Mouse (Mus musculus) urinary bladder, postnatal 4 days (tissue): ENCODE data around the gene Clhc1.

Experiments used
- DNase-seq, 2 experiments: peaks; one replicate each; pipeline ENCODE4 v3.0.0; 2021 to 2022; ENCODE audit warnings: low spot score in 2 of 2

Gene Clhc1

DNA sequence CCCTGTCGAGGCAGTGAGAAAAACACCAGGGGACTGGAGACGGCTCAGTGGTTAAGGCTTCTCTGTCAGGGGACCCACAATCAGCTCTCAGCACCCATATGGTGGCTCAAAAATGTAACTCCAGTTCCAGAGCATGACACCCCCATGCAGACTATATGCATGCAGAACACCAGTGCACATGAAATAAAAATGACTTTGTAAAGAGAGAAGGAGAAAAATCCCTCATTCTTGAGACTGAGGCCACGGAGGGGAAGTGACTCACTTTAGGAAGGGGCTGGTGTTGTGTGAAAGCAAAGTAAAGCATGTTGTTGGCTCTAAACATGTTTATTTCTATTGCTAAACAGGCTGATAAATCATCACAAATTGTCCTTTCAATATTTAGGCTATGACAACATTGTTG, 13.2 kb downstream of the Clhc1 start:
- no peak for DNase-seq

GRCm38 (mm10) chr11:29563406-29563805, 15.7 kb downstream of the Clhc1 start:
- DNase-seq, result no peak

DNA sequence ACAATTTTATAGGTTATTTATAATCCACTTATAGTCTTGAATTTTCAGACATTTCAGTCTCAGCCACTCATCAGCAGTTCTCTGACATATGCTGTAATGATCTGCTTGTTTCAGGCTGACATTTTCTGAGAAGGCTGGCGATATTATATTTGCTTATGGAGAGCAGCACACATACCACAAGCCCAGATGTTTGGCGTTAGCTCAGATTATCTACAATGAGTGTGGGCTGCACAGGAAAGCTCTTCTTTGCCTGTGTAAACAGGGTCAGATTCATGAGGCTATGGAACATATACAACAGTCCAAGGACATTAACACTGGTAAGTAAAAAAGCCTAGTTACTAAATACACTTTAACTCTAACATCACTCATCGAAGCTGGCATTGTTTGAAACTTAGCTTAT, 23.8 kb downstream of the Clhc1 start:
- DNase-seq, result no peak

GRCm38 (mm10) chr11:29572656-29573055, 24.9 kb downstream of the Clhc1 start:
- no peak for DNase-seq

- DNase-seq, result no peak
Measured at GRCm38 (mm10) chr11:29579610-29580009, 31.9 kb downstream of the Clhc1 start.

DNA sequence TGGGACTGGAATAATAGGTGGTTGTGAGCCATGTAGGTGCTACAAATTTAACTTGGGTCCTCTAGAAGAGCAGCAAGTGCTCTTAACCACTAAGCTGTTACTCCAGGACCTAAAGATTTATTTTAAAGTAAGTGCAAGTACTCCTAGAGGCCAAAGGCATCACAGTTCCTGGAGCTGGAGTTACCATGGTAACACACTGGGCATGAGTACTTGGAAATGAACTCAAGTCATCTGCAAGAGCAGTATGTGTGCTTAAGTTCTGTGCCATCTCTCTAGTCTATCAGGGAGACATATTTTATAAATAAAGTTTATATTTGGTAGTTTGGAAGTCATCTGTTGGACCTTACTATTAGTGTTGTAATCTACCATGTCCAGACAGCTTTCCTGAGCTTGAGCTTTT, 47.5 kb downstream of the Clhc1 start:
- DNase-seq, result no peak

GRCm38 (mm10) chr11:29597159-29597558, 49.4 kb downstream of the Clhc1 start:
- no peak for DNase-seq

GRCm38 (mm10) chr11:29599000-29599399, 51.2 kb downstream of the Clhc1 start:
- no peak for DNase-seq

- DNase-seq, result no peak
Measured at GRCm38 (mm10) chr11:29603581-29603980, 55.8 kb downstream of the Clhc1 start.

DNA sequence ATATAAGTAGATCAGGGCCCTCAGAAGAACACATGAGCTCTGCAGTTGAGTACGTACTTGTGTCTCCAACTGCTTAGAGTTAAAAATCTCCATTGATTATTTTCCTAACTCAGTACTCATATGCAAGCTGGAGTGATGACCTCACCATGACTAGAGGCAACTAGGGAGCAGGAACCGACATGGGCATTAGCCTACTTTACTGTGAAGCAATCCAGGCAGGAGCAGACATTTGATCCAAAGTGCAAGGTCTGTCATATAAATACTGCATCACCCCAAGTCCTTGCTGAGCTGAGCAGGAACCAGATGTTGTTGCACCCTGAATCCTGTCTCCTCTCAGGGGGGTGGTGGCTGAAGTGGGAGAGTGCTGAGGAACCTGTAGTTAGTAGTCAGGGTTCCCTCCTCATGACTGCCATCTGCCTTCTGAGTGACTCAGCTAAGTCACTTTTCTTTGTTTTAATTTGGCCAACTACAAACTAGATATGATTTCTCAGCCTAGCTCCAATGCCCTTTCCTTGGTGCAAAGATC, 59.8 kb downstream of the Clhc1 start:
- DNase-seq, result no peak

DNA sequence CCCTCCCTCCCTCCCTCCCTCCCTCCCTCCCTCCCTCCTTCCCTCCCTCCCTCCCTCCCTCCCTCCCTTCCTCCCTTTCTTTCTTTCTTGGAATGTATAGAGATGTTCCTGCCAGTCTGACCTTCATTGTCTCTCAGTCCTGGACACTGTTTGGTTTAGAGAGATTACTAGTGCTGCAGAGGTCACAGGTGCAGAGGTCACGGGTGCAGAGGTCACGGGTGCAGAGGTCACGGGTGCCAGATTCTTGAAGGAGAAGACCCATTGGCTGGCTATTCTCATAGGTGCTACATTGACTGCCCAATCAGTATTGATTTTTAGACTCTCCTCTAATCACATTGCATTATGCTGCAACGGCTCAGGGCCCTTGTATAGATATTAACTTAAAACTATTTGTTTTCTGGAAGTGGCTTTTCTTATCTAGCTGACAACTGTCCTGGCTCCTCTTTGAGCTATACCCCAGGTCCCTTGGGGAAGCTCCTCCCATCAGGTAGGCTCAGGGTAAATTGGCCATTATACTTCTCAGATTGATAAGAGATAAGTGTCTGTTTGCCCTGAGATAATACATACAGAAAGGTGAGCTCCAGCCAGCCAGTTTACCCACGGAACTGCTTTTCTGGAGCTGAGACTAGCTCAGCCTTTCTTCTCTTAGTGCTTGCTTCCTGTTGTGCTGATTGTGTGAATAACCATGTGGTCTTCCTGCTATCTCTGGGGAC, 62.2 kb downstream of the Clhc1 start:
- DNase-seq, result no peak

DNA sequence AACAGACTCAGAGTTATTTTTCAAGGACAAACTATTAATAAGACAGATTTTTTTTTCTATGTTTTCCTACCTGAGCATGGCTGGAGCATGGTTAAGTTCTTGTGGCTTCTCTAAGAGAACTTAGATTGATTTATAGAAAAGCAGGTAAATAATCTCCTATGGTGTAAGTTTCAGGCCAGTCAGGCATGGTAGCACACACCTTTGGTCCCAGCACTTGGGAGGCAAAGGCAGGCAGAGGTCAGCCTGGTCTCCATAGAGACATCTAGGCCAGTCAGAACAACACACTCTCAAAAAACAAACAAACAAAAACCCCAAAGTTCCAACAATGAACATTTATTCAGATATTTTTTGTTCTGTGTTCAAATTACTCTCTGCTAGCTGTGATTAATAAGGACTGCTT, 64.3 kb downstream of the Clhc1 start:
- DNase-seq, result no peak

DNA sequence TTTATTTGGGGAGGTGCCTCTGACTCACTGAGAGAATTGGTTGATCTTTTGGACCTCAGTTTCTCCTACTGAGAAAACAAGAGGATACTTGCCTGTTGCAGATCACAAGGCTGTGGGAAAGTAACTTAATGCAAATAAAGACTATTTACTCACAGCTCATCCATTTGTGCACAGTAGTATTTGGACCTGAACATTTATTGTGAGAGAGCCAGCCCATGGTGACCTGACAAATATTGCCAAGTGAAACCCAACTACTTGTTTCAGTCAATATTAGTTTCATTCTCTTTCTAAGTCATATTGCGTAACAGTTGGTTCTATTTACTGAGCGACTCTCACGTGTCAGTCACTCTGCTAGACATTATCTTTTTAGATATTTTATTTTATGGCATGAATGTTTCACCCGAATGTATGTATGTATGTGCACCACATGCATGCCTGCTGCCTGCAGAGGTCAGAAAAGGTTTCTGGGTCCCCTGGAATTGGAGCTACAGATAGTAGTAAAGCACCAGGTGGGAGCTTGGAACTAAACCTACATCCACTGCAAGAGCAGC, 65.5 kb downstream of the Clhc1 start:
- DNase-seq, result no peak

DNA sequence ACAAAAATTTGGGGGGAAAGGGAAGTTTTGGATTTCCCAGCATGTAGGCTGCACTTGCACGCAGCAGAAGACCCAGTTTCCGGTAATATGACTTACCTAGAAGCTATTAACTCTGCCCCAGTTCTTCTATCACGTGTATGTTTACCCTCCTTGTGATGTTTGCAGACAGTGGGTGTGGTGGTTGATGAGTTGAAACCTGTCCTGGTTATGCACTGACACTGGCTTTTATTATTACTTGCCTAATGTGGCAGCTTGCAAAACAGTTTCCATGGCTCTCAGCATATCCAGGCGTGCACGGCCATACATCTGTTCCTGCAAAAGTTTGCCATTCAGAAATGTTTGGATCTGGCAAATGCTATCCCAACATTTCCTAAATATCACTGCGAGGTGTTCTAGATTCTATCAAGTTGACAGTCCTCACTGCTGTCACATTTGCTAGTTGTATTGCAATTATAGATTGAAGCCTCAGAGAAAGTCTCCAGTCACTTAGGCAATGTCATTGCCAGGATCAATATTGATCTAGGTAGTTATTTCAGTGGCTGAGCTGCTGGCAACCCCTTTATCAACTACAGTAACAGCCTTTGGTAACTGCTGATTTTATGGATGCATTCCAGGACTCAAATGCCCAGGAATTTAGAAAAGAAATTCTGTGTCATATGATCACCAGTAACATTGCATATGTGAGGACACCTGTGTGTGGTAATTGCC, 66.6 kb downstream of the Clhc1 start:
- DNase-seq, result no peak

GRCm38 (mm10) chr11:29622030-29622790, 74.5 kb downstream of the Clhc1 start:
- no peak for DNase-seq

DNA sequence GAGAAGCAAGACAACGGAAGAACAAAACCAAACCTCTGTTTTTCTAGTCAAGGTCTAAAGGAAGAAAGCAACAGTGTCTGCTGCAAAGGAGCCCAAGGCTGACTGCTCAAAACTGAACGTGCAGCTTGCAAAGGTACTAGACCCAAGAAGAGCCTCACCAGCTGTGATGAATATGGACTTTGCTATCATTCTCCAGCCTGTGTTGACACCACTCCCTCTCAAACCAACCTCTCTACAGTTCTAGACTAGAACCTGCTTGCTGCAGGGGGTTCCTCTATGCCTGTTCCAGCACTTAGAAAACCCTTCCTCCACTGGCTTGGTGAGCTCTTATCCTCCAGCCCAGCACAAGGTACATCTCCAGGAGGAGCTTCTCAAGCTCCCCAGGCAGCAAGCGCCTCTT, 75.6 kb downstream of the Clhc1 start:
- no peak for DNase-seq

- no peak for DNase-seq
Measured at GRCm38 (mm10) chr11:29626541-29626940, 78.8 kb downstream of the Clhc1 start.

GRCm38 (mm10) chr11:29627706-29628105, 80.0 kb downstream of the Clhc1 start:
- no peak for DNase-seq
